Mouse (Mus musculus): Measurements from ENCODE around the gene Mef2c. TPM values are rescaled to one million over a fixed set of nuclear protein-coding genes. Genes with fewer than 3 reads are reported as not detected.

Mef2c gene
- total and polyA plus RNA-seq, 3 experiments, result 99.9 to 159 (median 107) TPM

GRCm38 (mm10) chr13:83654889-83655769, 151.3 kb downstream of the Mef2c start:
- TF ChIP-seq SMC3 (IDR thresholded peaks at IDR 0.05; ENCODE audit: low read depth, low read length) (peak; percentile 84), TBP (conservative IDR thresholded peaks at IDR 0.05; ENCODE audit: low read depth, low read length) (no peak), RAD21 (IDR thresholded peaks at IDR 0.05; ENCODE audit: low read depth, low read length) (peak; percentile 88), CTCF (conservative IDR thresholded peaks at IDR 0.05 in 1 of 2, IDR thresholded peaks at IDR 0.05 in 1 of 2; ENCODE audit: low read depth in 2 of 2, low read length in 2 of 2) (peak; percentile 79 to 81), NRF1 (IDR thresholded peaks at IDR 0.05; ENCODE audit: low read depth, low read length) (no peak)
- dilution Hi-C loops (cut with MboI; ENCODE audit: extremely low pct_ligation_motif_present, extremely low pct_unique_long_range_greater_than_20kb, low sequenced_read_pairs), result no loop called here
- in situ Hi-C loops (cut with MboI; ENCODE audit: low pct_ligation_motif_present, low pct_unique_long_range_greater_than_20kb, low sequenced_read_pairs), result loop anchor here (5.0 to 25.0 kb wide), 3 partner anchors 48 to 1718 kb away; no protein-coding TSS in a partner anchor
- Histone ChIP-seq H3K4me1 (ENCODE audit: control insufficient read depth in 1 of 2, insufficient read depth in 2 of 2) (peaks cover 6 to 22% of the 10 kb centered on the region in 2 experiments; a peak in 3 of 4 replicates), H3K9ac (ENCODE audit: insufficient read depth, low read depth) (no peak overlapping the region), H3K27ac (ENCODE audit: insufficient read depth, low read depth) (no peak overlapping the region), H3K4me3 (replicated peaks in 1 of 3; ENCODE audit: low read depth in 2 of 3, low read length in 2 of 3, poor library complexity in 1 of 3) (no peak overlapping the region), H3K9me3 (replicated peaks; ENCODE audit: low read length) (no peaks in the 10 kb centered on the region), H3K79me2 (replicated peaks; ENCODE audit: control insufficient read depth, extremely low read depth, insufficient read depth, poor library complexity, severe bottlenecking) (no peaks in the 10 kb centered on the region; the same call in 1 of the 2 replicates), H3K27me3 (replicated peaks) (no peaks in the 10 kb centered on the region), H3K4me2 (ENCODE audit: insufficient read depth, low read depth, poor library complexity, severe bottlenecking) (no peak overlapping the region), H3K36me3 (replicated peaks in 1 of 2; ENCODE audit: control insufficient read depth in 1 of 2, insufficient read depth in 1 of 2, low read length in 1 of 2) (peaks cover 38 to 81% of the 10 kb centered on the region in 2 experiments)
- DNase-seq (ENCODE audit: extremely low read depth), result peak; percentile 86

GRCm38 (mm10) chr13:83656094-83656493, 152.3 kb downstream of the Mef2c start:
- Histone ChIP-seq H3K36me3 (replicated peaks in 1 of 2; ENCODE audit: control insufficient read depth in 1 of 2, insufficient read depth in 1 of 2, low read length in 1 of 2) (peaks cover 39 to 87% of the 10 kb centered on the region in 2 experiments), H3K9ac (ENCODE audit: insufficient read depth, low read depth) (no peak overlapping the region), H3K4me3 (replicated peaks in 1 of 3; ENCODE audit: low read depth in 2 of 3, low read length in 2 of 3, poor library complexity in 1 of 3) (no peak overlapping the region), H3K79me2 (replicated peaks; ENCODE audit: control insufficient read depth, extremely low read depth, insufficient read depth, poor library complexity, severe bottlenecking) (no peaks in the 10 kb centered on the region; the same call in 1 of the 2 replicates), H3K9me3 (replicated peaks; ENCODE audit: low read length) (no peaks in the 10 kb centered on the region), H3K4me1 (ENCODE audit: control insufficient read depth in 1 of 2, insufficient read depth in 2 of 2) (peaks cover 6 to 16% of the 10 kb centered on the region in 2 experiments; a peak in 3 of 4 replicates), H3K27me3 (replicated peaks) (no peaks in the 10 kb centered on the region), H3K4me2 (ENCODE audit: insufficient read depth, low read depth, poor library complexity, severe bottlenecking) (no peak overlapping the region), H3K27ac (ENCODE audit: insufficient read depth, low read depth) (no peak overlapping the region)
- DNase-seq (ENCODE audit: extremely low read depth), result no peak
- in situ Hi-C loops (cut with MboI; ENCODE audit: low pct_ligation_motif_present, low pct_unique_long_range_greater_than_20kb, low sequenced_read_pairs) (loop anchor here (10.0 to 25.0 kb wide), 2 partner anchors 581 to 1719 kb away; no protein-coding TSS in a partner anchor), dilution Hi-C loops (cut with MboI; ENCODE audit: extremely low pct_ligation_motif_present, extremely low pct_unique_long_range_greater_than_20kb, low sequenced_read_pairs) (no loop called here)
- no peak for TF ChIP-seq CHD2 (IDR thresholded peaks at IDR 0.05; ENCODE audit: low read length)
- TF ChIP-seq MAX (IDR thresholded peaks at IDR 0.05; ENCODE audit: low read length), result no peak
- no peak for TF ChIP-seq MYC (IDR thresholded peaks at IDR 0.05; ENCODE audit: low read depth, low read length)
- no peak for TF ChIP-seq RAD21 (IDR thresholded peaks at IDR 0.05; ENCODE audit: low read depth, low read length)
- no peak for TF ChIP-seq MAZ (IDR thresholded peaks at IDR 0.05; ENCODE audit: low read depth, low read length)
- no peak for TF ChIP-seq ZNF384 (IDR thresholded peaks at IDR 0.05; ENCODE audit: low read depth, low read length)
- TF ChIP-seq MEF2A (IDR thresholded peaks at IDR 0.05; ENCODE audit: borderline replicate concordance, low read depth, low read length), result no peak
- TF ChIP-seq JUND (conservative IDR thresholded peaks at IDR 0.05; ENCODE audit: low read depth, low read length), result no peak
- TF ChIP-seq KAT2A (IDR thresholded peaks at IDR 0.05; ENCODE audit: insufficient replicate concordance, low read length), result no peak
- no peak for TF ChIP-seq ZC3H11A (IDR thresholded peaks at IDR 0.05; ENCODE audit: low read depth, low read length)

All from CH12.LX (cell line).